Mouse (Mus musculus): Measurements from ENCODE around the gene Tnr.

The Tnr gene

GRCm38 (mm10) chr1:159800366-159800765 lies 276.8 kb downstream of the Tnr start:
- DNase-seq (ENCODE audit: low spot score in 2 of 2): no peak

- no peak for DNase-seq (ENCODE audit: low spot score in 2 of 2)
Measured at GRCm38 (mm10) chr1:159801753-159802152, 278.2 kb downstream of the Tnr start.

- DNase-seq (ENCODE audit: low spot score in 2 of 2): no peak
Measured at GRCm38 (mm10) chr1:159803711-159804110, 280.1 kb downstream of the Tnr start.

GRCm38 (mm10) chr1:159809493-159809892 lies 285.9 kb downstream of the Tnr start:
- DNase-seq (ENCODE audit: low spot score in 2 of 2): no peak

GRCm38 (mm10) chr1:159811805-159812204 lies 288.2 kb downstream of the Tnr start:
- no peak for DNase-seq (ENCODE audit: low spot score in 2 of 2)

- peak; percentile 50 to 61 for DNase-seq (ENCODE audit: low spot score in 2 of 2)
Measured at GRCm38 (mm10) chr1:159812820-159813411, 289.3 kb downstream of the Tnr start.

- no peak for DNase-seq (ENCODE audit: low spot score in 2 of 2)
Measured at GRCm38 (mm10) chr1:159814348-159814747, 290.8 kb downstream of the Tnr start.

- DNase-seq (ENCODE audit: low spot score in 2 of 2): no peak
Measured at GRCm38 (mm10) chr1:159816614-159817371, 293.2 kb downstream of the Tnr start.

GRCm38 (mm10) chr1:159819511-159819910 lies 295.9 kb downstream of the Tnr start:
- no peak for DNase-seq (ENCODE audit: low spot score in 2 of 2)

- no peak for DNase-seq (ENCODE audit: low spot score in 2 of 2)
Measured at GRCm38 (mm10) chr1:159822416-159822815, 298.8 kb downstream of the Tnr start.

GRCm38 (mm10) chr1:159828531-159828930 lies 305.0 kb downstream of the Tnr start:
- no peak for DNase-seq (ENCODE audit: low spot score in 2 of 2)

- DNase-seq (ENCODE audit: low spot score in 2 of 2): no peak
Measured at GRCm38 (mm10) chr1:159833165-159833564, 309.6 kb downstream of the Tnr start.

- DNase-seq (ENCODE audit: low spot score in 2 of 2): no peak
Measured at GRCm38 (mm10) chr1:159833646-159834338, 310.2 kb downstream of the Tnr start.

GRCm38 (mm10) chr1:159835126-159835525 lies 311.6 kb downstream of the Tnr start:
- no peak for DNase-seq (ENCODE audit: low spot score in 2 of 2)

- DNase-seq (ENCODE audit: low spot score in 2 of 2): no peak
Measured at GRCm38 (mm10) chr1:159840337-159840736, 316.8 kb downstream of the Tnr start.

GRCm38 (mm10) chr1:159842876-159843275 lies 319.3 kb downstream of the Tnr start:
- DNase-seq (ENCODE audit: low spot score in 2 of 2): no peak

GRCm38 (mm10) chr1:159852088-159852487 lies 328.5 kb downstream of the Tnr start:
- DNase-seq (ENCODE audit: low spot score in 2 of 2): no peak

- DNase-seq (ENCODE audit: low spot score in 2 of 2): no peak
Measured at GRCm38 (mm10) chr1:159854261-159854660, 330.7 kb downstream of the Tnr start.

GRCm38 (mm10) chr1:159861782-159862474 lies 338.4 kb downstream of the Tnr start:
- DNase-seq (ENCODE audit: low spot score in 2 of 2): no peak

- DNase-seq (ENCODE audit: low spot score in 2 of 2): no peak
Measured at GRCm38 (mm10) chr1:159865696-159866095, 342.1 kb downstream of the Tnr start.

GRCm38 (mm10) chr1:159869619-159870441 lies 346.3 kb downstream of the Tnr start:
- no peak for DNase-seq (ENCODE audit: low spot score in 2 of 2)

All from spleen, postnatal 4 days (tissue).